In the genomic region with DNA sequence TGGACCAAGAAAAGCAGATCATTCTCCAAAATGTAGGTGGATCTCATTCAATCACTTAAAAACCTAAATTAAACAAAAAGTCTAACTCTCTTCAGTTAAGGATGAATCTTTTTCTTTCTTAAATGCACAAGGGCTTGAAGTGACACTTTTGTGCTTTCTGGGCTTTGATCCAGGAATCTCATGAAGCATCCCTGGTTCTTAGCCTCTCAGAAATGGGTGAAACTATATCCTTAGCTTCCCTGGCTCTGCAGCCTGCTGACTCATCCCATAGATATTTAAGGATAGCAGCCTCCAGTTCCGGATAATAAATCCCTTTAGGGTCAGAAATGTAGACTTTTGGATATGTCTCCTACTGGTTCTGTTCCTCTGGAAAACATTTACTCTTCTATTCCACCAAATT, we compare ENCODE assay signal across 26 mouse cellular contexts.
DNase-seq lines count a peak whose midpoint lies in the region; ATAC-seq and TF ChIP-seq lines count a peak whose summit lies in the region.
"Had no signal": no experiment of that assay in that cellular context is flagged by ENCODE, and none has a peak within 500 bp of the region (broad histone marks: within the 10 kb centered on the region; RNA-seq: fewer than 3 reads in every experiment).

No protein-coding gene starts in this region.

- 50% methylated on average over 1 of the region's 1 CpGs for WGBS in embryonic facial prominence, embryonic 14.5 days
- 89% methylated on average over 1 of the region's 1 CpGs for WGBS in embryonic facial prominence, embryonic 10.5 days

- no peaks in the 10 kb centered on the region for H3K27me3 ChIP-seq in embryonic facial prominence, embryonic 14.5 days (replicated peaks; ENCODE audit: control insufficient read depth, insufficient read depth, low read length)
- no peaks in the 10 kb centered on the region for H3K27me3 ChIP-seq in embryonic facial prominence, embryonic 10.5 days (replicated peaks; ENCODE audit: low read depth, poor library complexity, severe bottlenecking)
- H3K27me3 ChIP-seq: CH12.LX; forebrain, embryonic 12.5 days; heart, embryonic 12.5 days; hindbrain, embryonic 12.5 days; limb, embryonic 15.5 days; liver, embryonic 15.5 days; midbrain, embryonic 12.5 days; neural tube, embryonic 12.5 days had no signal

- no peaks in the 10 kb centered on the region for H3K4me1 ChIP-seq in embryonic facial prominence, embryonic 14.5 days (ENCODE audit: control insufficient read depth, insufficient read depth, low read length)
- H3K4me1 ChIP-seq in embryonic facial prominence, embryonic 10.5 days, result no peaks in the 10 kb centered on the region
- H3K4me1 ChIP-seq: forebrain, embryonic 12.5 days; heart, embryonic 12.5 days; hindbrain, embryonic 12.5 days; limb, embryonic 15.5 days; liver, embryonic 15.5 days; midbrain, embryonic 12.5 days; neural tube, embryonic 12.5 days had no signal

- H3K36me3 ChIP-seq in embryonic facial prominence, embryonic 14.5 days (ENCODE audit: control insufficient read depth, insufficient read depth, low read length), result no peaks in the 10 kb centered on the region
- H3K36me3 ChIP-seq in embryonic facial prominence, embryonic 10.5 days (replicated peaks), result no peaks in the 10 kb centered on the region
- H3K36me3 ChIP-seq: forebrain, embryonic 12.5 days; heart, embryonic 12.5 days; hindbrain, embryonic 12.5 days; limb, embryonic 15.5 days; liver, embryonic 15.5 days; midbrain, embryonic 12.5 days; neural tube, embryonic 12.5 days had no signal

- H3K27ac ChIP-seq in embryonic facial prominence, embryonic 14.5 days (replicated peaks; ENCODE audit: low read depth, low read length), result no peak overlapping the region
- no peak overlapping the region for H3K27ac ChIP-seq in embryonic facial prominence, embryonic 10.5 days (replicated peaks)
- no peak overlapping the region; the same call in 1 of the 2 replicates for H3K27ac ChIP-seq in left cerebral cortex, adult 2 months
- H3K27ac ChIP-seq: forebrain, embryonic 12.5 days; hindbrain, embryonic 12.5 days; layer of hippocampus, adult 2 months; limb, embryonic 15.5 days; liver, embryonic 15.5 days; midbrain, embryonic 12.5 days; neural tube, embryonic 12.5 days had no signal

- no peak overlapping the region for H3K9ac ChIP-seq in embryonic facial prominence, embryonic 14.5 days (ENCODE audit: low read depth, low read length)
- H3K9ac ChIP-seq: forebrain, embryonic 12.5 days; heart, embryonic 12.5 days; hindbrain, embryonic 12.5 days; limb, embryonic 15.5 days; liver, embryonic 15.5 days; midbrain, embryonic 12.5 days; neural tube, embryonic 12.5 days had no signal

- DNase-seq in embryonic facial prominence, embryonic 14.5 days (ENCODE audit: low spot score), result peak; percentile 44
- no peak for DNase-seq in embryonic facial prominence, embryonic 10.5 days (ENCODE audit: low spot score)
- DNase-seq in NIH3T3 (ENCODE audit: low read depth), result peak; percentile 71
- DNase-seq in left cerebral cortex, adult 2 months (ENCODE audit: extremely low spot score in 1 of 2, low spot score in 2 of 2), result peak; percentile 11 to 12
- DNase-seq in right cerebral cortex, postnatal 14 days, result peak; percentile 5
- no peak for DNase-seq in ovary, postnatal 10 days (ENCODE audit: low spot score)
- DNase-seq in adrenal gland, postnatal 14 days, result no peak
- DNase-seq in B cell, adult 2 months, result no peak
- DNase-seq: adrenal gland, adult 8-10 months; cerebellum, adult 11 months; cerebellum, postnatal 14 days; heart, postnatal 14 days; kidney, adult 2 months; kidney, postnatal 14 days; layer of hippocampus, postnatal 36 days; lung, postnatal 10 days; thymus, adult 18-20 months had no signal

- TF ChIP-seq CTCF in left cerebral cortex, adult 2 months (IDR thresholded peaks at IDR 0.05), result no peak

- intact Hi-C loops in left cerebral cortex, adult 2 months (cut with DNase I), result loop anchor here (5.0 kb wide), 1 partner anchor 219 kb away; no protein-coding TSS in a partner anchor

- ATAC-seq in embryonic facial prominence, embryonic 14.5 days (ENCODE audit: low read depth), result no peak

- H3K9me3 ChIP-seq in embryonic facial prominence, embryonic 14.5 days (ENCODE audit: control insufficient read depth, low read length), result no peaks in the 10 kb centered on the region
- H3K9me3 ChIP-seq in embryonic facial prominence, embryonic 10.5 days, result no peaks in the 10 kb centered on the region
- H3K9me3 ChIP-seq: forebrain, embryonic 12.5 days; heart, embryonic 12.5 days; hindbrain, embryonic 12.5 days; limb, embryonic 15.5 days; liver, embryonic 15.5 days; midbrain, embryonic 12.5 days; neural tube, embryonic 12.5 days had no signal

- no peak overlapping the region for H3K4me2 ChIP-seq in embryonic facial prominence, embryonic 14.5 days (ENCODE audit: low read depth, low read length)
- H3K4me2 ChIP-seq: forebrain, embryonic 12.5 days; heart, embryonic 12.5 days; hindbrain, embryonic 12.5 days; limb, embryonic 15.5 days; liver, embryonic 15.5 days; midbrain, embryonic 12.5 days; neural tube, embryonic 12.5 days had no signal

- no peak overlapping the region for H3K4me3 ChIP-seq in embryonic facial prominence, embryonic 14.5 days (ENCODE audit: low read depth, low read length)
- no peak overlapping the region for H3K4me3 ChIP-seq in embryonic facial prominence, embryonic 10.5 days
- no peak overlapping the region for H3K4me3 ChIP-seq in left cerebral cortex, adult 2 months
- H3K4me3 ChIP-seq: forebrain, embryonic 12.5 days; heart, embryonic 12.5 days; hindbrain, embryonic 12.5 days; layer of hippocampus, adult 2 months; limb, embryonic 15.5 days; liver, embryonic 15.5 days; midbrain, embryonic 12.5 days; neural tube, embryonic 12.5 days had no signal

Comparison
In these comparisons a context has a peak if more than half of its experiments do, and no peak if none do; other contexts are left out.
1. DNase-seq: peak in embryonic facial prominence, embryonic 14.5 days (single experiment), NIH3T3 (single experiment), left cerebral cortex, adult 2 months (2 of 2) and right cerebral cortex, postnatal 14 days (single experiment); none in embryonic facial prominence, embryonic 10.5 days (single experiment), ovary, postnatal 10 days (single experiment), adrenal gland, postnatal 14 days (single experiment) and B cell, adult 2 months (0 of 2).